Mouse (Mus musculus): ENCODE data around the gene Lrrc8b. TPM values are rescaled to one million over a fixed set of nuclear protein-coding genes. Genes with fewer than 3 reads are reported as not detected.

Gene Lrrc8b
- polyA plus RNA-seq, 1 experiment from 2014 or later, result 3.7 TPM

- Histone ChIP-seq H3K9ac (replicated peaks) (no peak overlapping the region), H3K27ac (no peak overlapping the region), H3K27me3 (no peaks in the 10 kb centered on the region), H3K4me3 (replicated peaks) (no peak overlapping the region), H3K9me3 (no peaks in the 10 kb centered on the region), H3K4me2 (no peak overlapping the region), H3K4me1 (replicated peaks) (no peaks in the 10 kb centered on the region), H3K36me3 (no peaks in the 10 kb centered on the region)
- ATAC-seq (ENCODE audit: insufficient number of reproducible peaks, insufficient read depth, low FRiP score, low TSS enrichment, low read depth), result no peak
- 88% methylated on average over 5 of the region's 5 CpGs for WGBS
Observed at GRCm38 (mm10) chr5:105460551-105460950, 45.0 kb downstream of the Lrrc8b start.

GRCm38 (mm10) chr5:105461076-105461475 lies 45.5 kb downstream of the Lrrc8b start:
- Histone ChIP-seq H3K9ac (replicated peaks) (no peak overlapping the region), H3K27me3 (no peaks in the 10 kb centered on the region), H3K4me2 (no peak overlapping the region), H3K4me1 (replicated peaks) (no peaks in the 10 kb centered on the region), H3K36me3 (no peaks in the 10 kb centered on the region), H3K9me3 (no peaks in the 10 kb centered on the region), H3K27ac (no peak overlapping the region), H3K4me3 (replicated peaks) (no peak overlapping the region)
- 93% methylated on average over 1 of the region's 1 CpGs for WGBS
- ATAC-seq (ENCODE audit: insufficient number of reproducible peaks, insufficient read depth, low FRiP score, low TSS enrichment, low read depth), result no peak

GRCm38 (mm10) chr5:105464671-105465070 lies 49.1 kb downstream of the Lrrc8b start:
- Histone ChIP-seq H3K4me2 (no peak overlapping the region), H3K36me3 (no peaks in the 10 kb centered on the region), H3K4me3 (replicated peaks) (no peak overlapping the region), H3K27ac (no peak overlapping the region), H3K9me3 (no peaks in the 10 kb centered on the region), H3K9ac (replicated peaks) (no peak overlapping the region), H3K4me1 (replicated peaks) (no peaks in the 10 kb centered on the region), H3K27me3 (no peaks in the 10 kb centered on the region)
- ATAC-seq (ENCODE audit: insufficient number of reproducible peaks, insufficient read depth, low FRiP score, low TSS enrichment, low read depth), result no peak

GRCm38 (mm10) chr5:105465550-105465949 lies 50.0 kb downstream of the Lrrc8b start:
- no peaks in the 10 kb centered on the region for H3K36me3 ChIP-seq
- H3K9me3 ChIP-seq, result no peaks in the 10 kb centered on the region
- H3K27ac ChIP-seq, result no peak overlapping the region
- no peak overlapping the region for H3K4me3 ChIP-seq (replicated peaks)
- H3K4me2 ChIP-seq, result no peak overlapping the region
- WGBS, result 92% methylated on average over 8 of the region's 8 CpGs
- ATAC-seq (ENCODE audit: insufficient number of reproducible peaks, insufficient read depth, low FRiP score, low TSS enrichment, low read depth), result no peak
- no peaks in the 10 kb centered on the region for H3K27me3 ChIP-seq
- H3K4me1 ChIP-seq (replicated peaks), result no peaks in the 10 kb centered on the region
- H3K9ac ChIP-seq (replicated peaks), result no peak overlapping the region

- Histone ChIP-seq H3K9ac (replicated peaks) (no peak overlapping the region), H3K4me2 (no peak overlapping the region), H3K4me1 (replicated peaks) (no peaks in the 10 kb centered on the region), H3K4me3 (replicated peaks) (no peak overlapping the region), H3K9me3 (no peaks in the 10 kb centered on the region), H3K27ac (no peak overlapping the region), H3K36me3 (no peaks in the 10 kb centered on the region), H3K27me3 (no peaks in the 10 kb centered on the region)
- no peak for ATAC-seq (ENCODE audit: insufficient number of reproducible peaks, insufficient read depth, low FRiP score, low TSS enrichment, low read depth)
- WGBS, result 90% methylated on average over 7 of the region's 7 CpGs
Observed at GRCm38 (mm10) chr5:105466471-105466902, 50.9 kb downstream of the Lrrc8b start.

- Histone ChIP-seq H3K4me2 (no peak overlapping the region), H3K36me3 (no peaks in the 10 kb centered on the region), H3K4me1 (replicated peaks) (no peaks in the 10 kb centered on the region), H3K27ac (no peak overlapping the region), H3K9me3 (no peaks in the 10 kb centered on the region), H3K27me3 (no peaks in the 10 kb centered on the region), H3K9ac (replicated peaks) (no peak overlapping the region), H3K4me3 (replicated peaks) (no peak overlapping the region)
- WGBS, result 88% methylated on average over 10 of the region's 10 CpGs
- ATAC-seq (ENCODE audit: insufficient number of reproducible peaks, insufficient read depth, low FRiP score, low TSS enrichment, low read depth), result no peak
Observed at GRCm38 (mm10) chr5:105467271-105467670, 51.7 kb downstream of the Lrrc8b start.

- Histone ChIP-seq H3K36me3 (no peaks in the 10 kb centered on the region), H3K27ac (peak overlapping the region; percentile 54; the same call in 1 of the 2 replicates), H3K4me1 (replicated peaks) (peaks cover 8% of the 10 kb centered on the region; the same call in 1 of the 2 replicates), H3K9ac (replicated peaks) (no peak overlapping the region), H3K4me3 (replicated peaks) (no peak overlapping the region), H3K9me3 (no peaks in the 10 kb centered on the region), H3K27me3 (no peaks in the 10 kb centered on the region), H3K4me2 (no peak overlapping the region)
- WGBS, result 55% methylated on average over 5 of the region's 5 CpGs
- ATAC-seq (ENCODE audit: insufficient number of reproducible peaks, insufficient read depth, low FRiP score, low TSS enrichment, low read depth), result no peak
Observed at GRCm38 (mm10) chr5:105472983-105473705, 57.6 kb downstream of the Lrrc8b start.

GRCm38 (mm10) chr5:105477527-105477926 lies 62.0 kb downstream of the Lrrc8b start:
- H3K4me2 ChIP-seq, result no peak overlapping the region
- H3K9ac ChIP-seq (replicated peaks), result no peak overlapping the region
- peaks cover 8% of the 10 kb centered on the region; the same call in 1 of the 2 replicates for H3K4me1 ChIP-seq (replicated peaks)

GRCm38 (mm10) chr5:105479673-105480072 lies 64.1 kb downstream of the Lrrc8b start:
- WGBS, result 87% methylated on average over 13 of the region's 13 CpGs

More at GRCm38 (mm10) chr5:105477527-105477926, 62.0 kb downstream of the Lrrc8b start:
- 87% methylated on average over 9 of the region's 9 CpGs for WGBS
- Histone ChIP-seq H3K27me3 (no peaks in the 10 kb centered on the region), H3K36me3 (peaks cover 12% of the 10 kb centered on the region), H3K9me3 (0 out of 2 replicates have a peak, but pooled peaks cover 3% of the 10 kb centered on the region), H3K27ac (no peak overlapping the region), H3K4me3 (replicated peaks) (no peak overlapping the region)
- no peak for ATAC-seq (ENCODE audit: insufficient number of reproducible peaks, insufficient read depth, low FRiP score, low TSS enrichment, low read depth)

GRCm38 (mm10) chr5:105480561-105480960 lies 65.0 kb downstream of the Lrrc8b start:
- H3K36me3 ChIP-seq, result peaks cover 12% of the 10 kb centered on the region
- 0 out of 2 replicates have a peak, but pooled peaks cover 3% of the 10 kb centered on the region for H3K9me3 ChIP-seq
- 94% methylated on average over 17 of the region's 17 CpGs for WGBS

More at GRCm38 (mm10) chr5:105479673-105480072, 64.1 kb downstream of the Lrrc8b start:
- Histone ChIP-seq H3K27ac (no peak overlapping the region), H3K4me2 (no peak overlapping the region), H3K9me3 (0 out of 2 replicates have a peak, but pooled peaks cover 3% of the 10 kb centered on the region), H3K4me3 (replicated peaks) (no peak overlapping the region), H3K4me1 (replicated peaks) (no peaks in the 10 kb centered on the region), H3K27me3 (0 out of 2 replicates have a peak, but pooled peaks cover 3% of the 10 kb centered on the region), H3K9ac (replicated peaks) (no peak overlapping the region), H3K36me3 (peaks cover 12% of the 10 kb centered on the region)
- no peak for ATAC-seq (ENCODE audit: insufficient number of reproducible peaks, insufficient read depth, low FRiP score, low TSS enrichment, low read depth)

GRCm38 (mm10) chr5:105483632-105484031 lies 68.1 kb downstream of the Lrrc8b start:
- no peak for ATAC-seq (ENCODE audit: insufficient number of reproducible peaks, insufficient read depth, low FRiP score, low TSS enrichment, low read depth)
- WGBS, result 75% methylated on average over 2 of the region's 2 CpGs
- Histone ChIP-seq H3K9me3 (0 out of 2 replicates have a peak, but pooled peaks cover 3% of the 10 kb centered on the region), H3K4me2 (no peak overlapping the region), H3K4me1 (replicated peaks) (no peaks in the 10 kb centered on the region), H3K4me3 (replicated peaks) (no peak overlapping the region), H3K27ac (no peak overlapping the region), H3K27me3 (0 out of 2 replicates have a peak, but pooled peaks cover 3% of the 10 kb centered on the region), H3K9ac (replicated peaks) (no peak overlapping the region), H3K36me3 (peaks cover 12% of the 10 kb centered on the region)

More at GRCm38 (mm10) chr5:105480561-105480960, 65.0 kb downstream of the Lrrc8b start:
- no peak overlapping the region for H3K27ac ChIP-seq
- ATAC-seq (ENCODE audit: insufficient number of reproducible peaks, insufficient read depth, low FRiP score, low TSS enrichment, low read depth), result no peak
- H3K4me3 ChIP-seq (replicated peaks), result no peak overlapping the region
- no peak overlapping the region for H3K9ac ChIP-seq (replicated peaks)
- H3K4me2 ChIP-seq, result no peak overlapping the region
- H3K27me3 ChIP-seq, result 0 out of 2 replicates have a peak, but pooled peaks cover 3% of the 10 kb centered on the region
- no peaks in the 10 kb centered on the region for H3K4me1 ChIP-seq (replicated peaks)
